Mouse (Mus musculus) liver, embryonic 12.5 days (tissue): Measurements from ENCODE around the gene AC109138.7. TPM values are rescaled to one million over a fixed set of nuclear protein-coding genes. Genes with fewer than 3 reads are reported as not detected.
A peak's percentile ranks its signal among the peaks of the same experiment; 100 is the strongest.

Experiments
- ATAC-seq: fragments of 200-750 bp; cut with Nextera tagmentation; 2 replicates; pipeline ENCODE4 v1.8.0; 2017; ENCODE audit warnings: moderate number of reproducible peaks, mild to moderate bottlenecking, moderate library complexity
- H3K27ac ChIP-seq: fragments of 300-500 bp; sonication (generic); 2 replicates; pipeline ENCODE4 v1.5.1; 2016; ENCODE audit warnings: mild to moderate bottlenecking
- H3K27me3 ChIP-seq: fragments of 300-500 bp; sonication (generic); replicated peaks from 2 replicates; pipeline ENCODE4 v1.6.1; 2016; ENCODE audit warnings: mild to moderate bottlenecking, moderate library complexity
- H3K36me3 ChIP-seq: fragments of 300-500 bp; sonication (generic); 2 replicates; pipeline ENCODE4 v1.6.1; 2016; ENCODE audit warnings: mild to moderate bottlenecking, moderate library complexity
- H3K4me1 ChIP-seq: fragments of 300-500 bp; sonication (generic); 2 replicates; pipeline ENCODE4 v1.6.1; 2016
- H3K4me2 ChIP-seq: fragments of 300-500 bp; sonication (generic); 2 replicates; pipeline ENCODE4 v1.6.1; 2016; ENCODE audit warnings: mild to moderate bottlenecking, moderate library complexity
- H3K4me3 ChIP-seq: fragments of 300-500 bp; sonication (generic); 2 replicates; pipeline ENCODE4 v1.5.1; 2016; ENCODE audit warnings: mild to moderate bottlenecking, moderate library complexity
- H3K9ac ChIP-seq: fragments of 300-500 bp; sonication (generic); 2 replicates; pipeline ENCODE4 v1.6.1; 2016; ENCODE audit warnings: mild to moderate bottlenecking, moderate library complexity
- H3K9me3 ChIP-seq: fragments of 300-500 bp; sonication (generic); replicated peaks from 2 replicates; pipeline ENCODE4 v1.6.1; 2016; ENCODE audit warnings: mild to moderate bottlenecking, moderate library complexity
- WGBS: fragments of 180-500 bp; shearing (Covaris S2); methylation state at CpG from one replicate; pipeline ENCODE4 v1.1.7; 2016; ENCODE audit not compliant: insufficient replicate concordance; 5-methylcytosine and 5-hydroxymethylcytosine counted together
- polyA plus RNA-seq: library from polyadenylated mRNA; unstranded; fragments of >200 nt; fragmentation: Nextera tagmentation; extraction: Ambion mirVana; gene quantifications from 2 replicates; pipeline ENCODE4 v1.2.1, GENCODE M21; 2016

AC109138.7 gene
- polyA plus RNA-seq, 1 experiment from 2014 or later, result not detected

GRCm38 (mm10) chr19:4181892-4182291 is 32.3 kb upstream of the AC109138.7 start:
- Histone ChIP-seq H3K9me3 (no peaks in the 10 kb centered on the region), H3K9ac (no peak overlapping the region), H3K4me1 (peaks cover 24% of the 10 kb centered on the region), H3K27ac (no peak overlapping the region), H3K4me2 (no peak overlapping the region), H3K27me3 (peaks cover 2% of the 10 kb centered on the region), H3K4me3 (no peak overlapping the region), H3K36me3 (no peaks in the 10 kb centered on the region)
- 40% methylated on average over 3 of the region's 3 CpGs for WGBS
- ATAC-seq, result no peak

GRCm38 (mm10) chr19:4183689-4184088 is 30.5 kb upstream of the AC109138.7 start:
- Histone ChIP-seq H3K4me2 (no peak overlapping the region), H3K27me3 (no peaks in the 10 kb centered on the region), H3K27ac (no peak overlapping the region), H3K36me3 (no peaks in the 10 kb centered on the region), H3K9me3 (no peaks in the 10 kb centered on the region), H3K4me3 (no peak overlapping the region), H3K9ac (no peak overlapping the region), H3K4me1 (peaks cover 28% of the 10 kb centered on the region)
- no peak for ATAC-seq
- 64% methylated on average over 2 of the region's 2 CpGs for WGBS

- Histone ChIP-seq H3K27me3 (no peaks in the 10 kb centered on the region), H3K27ac (peak overlapping the region; percentile 61), H3K4me1 (peaks cover 30% of the 10 kb centered on the region), H3K4me2 (peak overlapping the region; percentile 20), H3K4me3 (no peak overlapping the region), H3K9ac (no peak overlapping the region), H3K36me3 (no peaks in the 10 kb centered on the region), H3K9me3 (no peaks in the 10 kb centered on the region)
- 33% methylated on average over 15 of the region's 15 CpGs for WGBS
- ATAC-seq, result peak; percentile 33; the same call in 1 of the 2 replicates
Measured at GRCm38 (mm10) chr19:4184976-4185975, 28.9 kb upstream of the AC109138.7 start.

GRCm38 (mm10) chr19:4187303-4187702 is 26.9 kb upstream of the AC109138.7 start:
- Histone ChIP-seq H3K9me3 (no peaks in the 10 kb centered on the region), H3K4me3 (no peak overlapping the region), H3K4me2 (no peak overlapping the region), H3K27me3 (no peaks in the 10 kb centered on the region), H3K36me3 (no peaks in the 10 kb centered on the region), H3K27ac (no peak overlapping the region), H3K9ac (no peak overlapping the region), H3K4me1 (peaks cover 38% of the 10 kb centered on the region)
- 79% methylated on average over 3 of the region's 3 CpGs for WGBS
- no peak for ATAC-seq

- no peak overlapping the region for H3K4me2 ChIP-seq
- no peaks in the 10 kb centered on the region for H3K27me3 ChIP-seq
- 73% methylated on average over 12 of the region's 12 CpGs for WGBS
- H3K36me3 ChIP-seq, result peaks cover 12% of the 10 kb centered on the region
- no peak overlapping the region for H3K27ac ChIP-seq
- H3K4me3 ChIP-seq, result no peak overlapping the region
- peaks cover 50% of the 10 kb centered on the region for H3K4me1 ChIP-seq
- H3K9ac ChIP-seq, result no peak overlapping the region
- no peak for ATAC-seq
- no peaks in the 10 kb centered on the region for H3K9me3 ChIP-seq
Measured at GRCm38 (mm10) chr19:4189051-4189620, 25.0 kb upstream of the AC109138.7 start.

- Histone ChIP-seq H3K4me2 (peak within 1 kb of the TSS; percentile 89), H3K9ac (peak within 1 kb of the TSS; percentile 97), H3K9me3 (no peaks in the 10 kb centered on the region), H3K27ac (peak within 1 kb of the TSS; percentile 91), H3K4me3 (peak within 1 kb of the TSS; percentile 93), H3K27me3 (no peaks in the 10 kb centered on the region), H3K36me3 (peaks cover 30% of the 10 kb centered on the region), H3K4me1 (peaks cover 51% of the 10 kb centered on the region)
- no peak for ATAC-seq
- 23% methylated on average over 4 of the region's 4 CpGs for WGBS
Measured at GRCm38 (mm10) chr19:4190831-4191334, 23.3 kb upstream of the AC109138.7 start, which contains the start of gene Tbc1d10c. Tbc1d10c (minus strand) TSS chr19:4191284.

GRCm38 (mm10) chr19:4191528-4192250 is 22.5 kb upstream of the AC109138.7 start, which contains the start of gene Ppp1ca:
Ppp1ca (plus strand) TSS chr19:4192065.
- no peaks in the 10 kb centered on the region for H3K27me3 ChIP-seq
- peak within 1 kb of the TSS; percentile 91 for H3K27ac ChIP-seq
- WGBS, result 6% methylated on average over 39 of the region's 47 CpGs
- no peaks in the 10 kb centered on the region for H3K9me3 ChIP-seq
- H3K4me3 ChIP-seq, result peak within 1 kb of the TSS; percentile 93
- peak within 1 kb of the TSS; percentile 89 for H3K4me2 ChIP-seq
- H3K4me1 ChIP-seq, result peaks cover 56% of the 10 kb centered on the region
- peak within 1 kb of the TSS; percentile 97 for H3K9ac ChIP-seq
- H3K36me3 ChIP-seq, result peaks cover 38% of the 10 kb centered on the region
- peak; percentile 93 for ATAC-seq

- no peaks in the 10 kb centered on the region for H3K27me3 ChIP-seq
- H3K4me1 ChIP-seq, result peaks cover 64% of the 10 kb centered on the region
- peaks cover 45% of the 10 kb centered on the region for H3K36me3 ChIP-seq
- H3K27ac ChIP-seq, result peak overlapping the region; percentile 91
- peak; percentile 58 for ATAC-seq
- H3K9me3 ChIP-seq, result no peaks in the 10 kb centered on the region
- peak overlapping the region; percentile 89 for H3K4me2 ChIP-seq
- peak overlapping the region; percentile 97 for H3K9ac ChIP-seq
- peak overlapping the region; percentile 93 for H3K4me3 ChIP-seq
- WGBS, result under 1% methylated on average over 46 of the region's 52 CpGs
Measured at GRCm38 (mm10) chr19:4192251-4192985, 21.7 kb upstream of the AC109138.7 start.

GRCm38 (mm10) chr19:4193129-4193528 is 21.0 kb upstream of the AC109138.7 start:
- Histone ChIP-seq H3K4me2 (peak overlapping the region; percentile 89), H3K4me1 (peaks cover 68% of the 10 kb centered on the region), H3K9me3 (no peaks in the 10 kb centered on the region), H3K27ac (peak overlapping the region; percentile 91), H3K27me3 (no peaks in the 10 kb centered on the region), H3K9ac (peak overlapping the region; percentile 97), H3K36me3 (peaks cover 52% of the 10 kb centered on the region), H3K4me3 (peak overlapping the region; percentile 93)
- WGBS, result 50% methylated on average over 6 of the region's 6 CpGs
- ATAC-seq, result no peak

GRCm38 (mm10) chr19:4194021-4194724 is 20.0 kb upstream of the AC109138.7 start:
- 76% methylated on average over 8 of the region's 8 CpGs for WGBS
- Histone ChIP-seq H3K27me3 (no peaks in the 10 kb centered on the region), H3K9ac (0 out of 2 replicates have a peak overlapping the region, but pooled peaks have one; percentile 12), H3K4me1 (peaks cover 75% of the 10 kb centered on the region), H3K4me2 (peak overlapping the region; percentile 89), H3K27ac (peak overlapping the region; percentile 91), H3K4me3 (peak overlapping the region; percentile 93; the same call in 1 of the 2 replicates), H3K36me3 (peaks cover 63% of the 10 kb centered on the region), H3K9me3 (no peaks in the 10 kb centered on the region)
- no peak for ATAC-seq
